Mouse (Mus musculus) kidney, embryonic 16.5 days (tissue): Measurements from ENCODE around the gene Ppard. TPM values are rescaled to one million over a fixed set of nuclear protein-coding genes. Genes with fewer than 3 reads are reported as not detected.
A peak's percentile ranks its signal among the peaks of the same experiment; 100 is the strongest.
"Not testable (repeated sequence)": the region's sequence is repeated elsewhere in the genome, so short reads cannot be mapped to it uniquely, and the experiment has no call there.

Source experiments
- ATAC-seq: fragments of 200-750 bp; cut with Nextera tagmentation; 2 replicates; pipeline ENCODE4 v1.8.0; 2017; ENCODE audit warnings: moderate TSS enrichment; ENCODE audit not compliant: low FRiP score, low TSS enrichment
- H3K27ac ChIP-seq: fragments of 300-500 bp; sonication (generic); 2 replicates; pipeline ENCODE4 v1.5.1; 2014; ENCODE audit warnings: low read length
- H3K27me3 ChIP-seq: fragments of 300-500 bp; sonication (generic); 2 replicates; pipeline ENCODE4 v1.6.1; 2014; ENCODE audit warnings: low read length, control low read depth, mixed read lengths; ENCODE audit not compliant: insufficient read depth
- H3K36me3 ChIP-seq: fragments of 300-500 bp; sonication (generic); 2 replicates; pipeline ENCODE4 v1.6.1; 2014; ENCODE audit warnings: low read length, control low read depth, mixed read lengths; ENCODE audit not compliant: insufficient read depth
- H3K4me1 ChIP-seq: fragments of 300-500 bp; sonication (generic); 2 replicates; pipeline ENCODE4 v1.6.1; 2014; ENCODE audit warnings: low read length, control low read depth, mixed read lengths; ENCODE audit not compliant: insufficient read depth
- H3K4me2 ChIP-seq: fragments of 300-500 bp; sonication (generic); replicated peaks from 2 replicates; pipeline ENCODE4 v1.6.1; 2014; ENCODE audit warnings: low read depth, low read length
- H3K4me3 ChIP-seq: fragments of 300-500 bp; sonication (generic); 2 replicates; pipeline ENCODE4 v1.5.1; 2014; ENCODE audit warnings: mild to moderate bottlenecking, low read length
- H3K9ac ChIP-seq: fragments of 300-500 bp; sonication (generic); replicated peaks from 2 replicates; pipeline ENCODE4 v1.6.1; 2014; ENCODE audit warnings: low read length
- H3K9me3 ChIP-seq: fragments of 300-500 bp; sonication (generic); 2 replicates; pipeline ENCODE4 v1.6.1; 2016; ENCODE audit warnings: low read length, control low read depth
- WGBS: fragments of 180-500 bp; shearing (Covaris S2); extraction: QIAGEN DNeasy Blood & Tissue Kit; methylation state at CpG from one replicate; pipeline ENCODE4 v1.1.7; 2014; 5-methylcytosine and 5-hydroxymethylcytosine counted together
- polyA plus RNA-seq: library from polyadenylated mRNA; unstranded; fragments of >200 nt; fragmentation: Nextera tagmentation; extraction: Ambion mirVana; gene quantifications from 2 replicates; pipeline ENCODE4 v1.2.1, GENCODE M21; 2015

The Ppard gene
- polyA plus RNA-seq, 1 experiment from 2014 or later: 2.2 TPM

- Histone ChIP-seq H3K27ac (peak overlapping the region; percentile 97), H3K4me3 (no peak overlapping the region), H3K4me2 (no peak overlapping the region), H3K4me1 (peaks cover 38% of the 10 kb centered on the region), H3K9ac (peak overlapping the region; percentile 100), H3K27me3 (no peaks in the 10 kb centered on the region), H3K36me3 (peaks cover 42% of the 10 kb centered on the region), H3K9me3 (no peaks in the 10 kb centered on the region)
- WGBS: 68% methylated on average over 3 of the region's 3 CpGs
- no peak for ATAC-seq
Measured at GRCm38 (mm10) chr17:28326951-28327350, 94.5 kb downstream of the Ppard start.

GRCm38 (mm10) chr17:28327673-28328325 lies 95.3 kb downstream of the Ppard start:
- no peaks in the 10 kb centered on the region for H3K9me3 ChIP-seq
- peak overlapping the region; percentile 98 for H3K4me2 ChIP-seq
- peaks cover 46% of the 10 kb centered on the region for H3K4me1 ChIP-seq
- WGBS: 3% methylated on average over 22 of the region's 22 CpGs
- peak overlapping the region; percentile 98 for H3K4me3 ChIP-seq
- H3K27me3 ChIP-seq: no peaks in the 10 kb centered on the region
- peak overlapping the region; percentile 100 for H3K9ac ChIP-seq
- peak overlapping the region; percentile 97 for H3K27ac ChIP-seq
- peak; percentile 52 for ATAC-seq
- peaks cover 47% of the 10 kb centered on the region for H3K36me3 ChIP-seq

GRCm38 (mm10) chr17:28328366-28328928 lies 95.9 kb downstream of the Ppard start, which contains the start of gene Rpl10a:
TSS of gene Rpl10a (plus strand) at chr17:28328471.
- Histone ChIP-seq H3K27ac (peak within 1 kb of the TSS; percentile 97), H3K9me3 (no peaks in the 10 kb centered on the region), H3K4me3 (peak within 1 kb of the TSS; percentile 98), H3K9ac (peak within 1 kb of the TSS; percentile 100), H3K4me2 (peak within 1 kb of the TSS; percentile 98), H3K27me3 (no peaks in the 10 kb centered on the region), H3K36me3 (peaks cover 48% of the 10 kb centered on the region), H3K4me1 (peaks cover 52% of the 10 kb centered on the region)
- ATAC-seq: peak; percentile 84
- under 1% methylated on average over 67 of the region's 67 CpGs for WGBS

- Histone ChIP-seq H3K9me3 (no peaks in the 10 kb centered on the region), H3K36me3 (peaks cover 45% of the 10 kb centered on the region), H3K9ac (peak overlapping the region; percentile 100), H3K4me2 (peak overlapping the region; percentile 98), H3K27me3 (no peaks in the 10 kb centered on the region), H3K27ac (peak overlapping the region; percentile 97), H3K4me3 (peak overlapping the region; percentile 98), H3K4me1 (peaks cover 57% of the 10 kb centered on the region)
- 0% methylated on average over 25 of the region's 25 CpGs for WGBS
- no peak for ATAC-seq
Measured at GRCm38 (mm10) chr17:28328946-28329345, 96.4 kb downstream of the Ppard start.

GRCm38 (mm10) chr17:28329503-28330231 lies 97.2 kb downstream of the Ppard start:
- H3K9me3 ChIP-seq: no peaks in the 10 kb centered on the region
- H3K4me2 ChIP-seq: peak overlapping the region; percentile 98
- peak overlapping the region; percentile 100 for H3K9ac ChIP-seq
- under 1% methylated on average over 4 of the region's 4 CpGs for WGBS
- ATAC-seq: no peak
- H3K4me1 ChIP-seq: peaks cover 63% of the 10 kb centered on the region
- H3K27ac ChIP-seq: peak overlapping the region; percentile 97
- H3K27me3 ChIP-seq: no peaks in the 10 kb centered on the region
- peaks cover 38% of the 10 kb centered on the region for H3K36me3 ChIP-seq
- H3K4me3 ChIP-seq: peak overlapping the region; percentile 98

GRCm38 (mm10) chr17:28330232-28330546 lies 97.7 kb downstream of the Ppard start:
- H3K4me3 ChIP-seq: peak overlapping the region; percentile 98
- H3K9me3 ChIP-seq: no peaks in the 10 kb centered on the region
- H3K4me1 ChIP-seq: peaks cover 63% of the 10 kb centered on the region
- 38% methylated on average over 2 of the region's 2 CpGs for WGBS
- H3K4me2 ChIP-seq: peak overlapping the region; percentile 98
- no peaks in the 10 kb centered on the region for H3K27me3 ChIP-seq
- ATAC-seq: no peak
- H3K27ac ChIP-seq: peak overlapping the region; percentile 97
- peak overlapping the region; percentile 100 for H3K9ac ChIP-seq
- peaks cover 39% of the 10 kb centered on the region for H3K36me3 ChIP-seq

- peaks cover 43% of the 10 kb centered on the region for H3K36me3 ChIP-seq
- H3K27me3 ChIP-seq, ATAC-seq, H3K9me3 ChIP-seq, H3K27ac ChIP-seq: not testable (repeated sequence)
- 53% methylated on average over 6 of the region's 8 CpGs for WGBS
- H3K4me2 ChIP-seq: peak overlapping the region; percentile 98
- H3K4me1 ChIP-seq: peaks cover 63% of the 10 kb centered on the region
- peak overlapping the region; percentile 48; the same call in 1 of the 2 replicates for H3K9ac ChIP-seq
- peak overlapping the region; percentile 98; the same call in 1 of the 2 replicates for H3K4me3 ChIP-seq
Measured at GRCm38 (mm10) chr17:28330590-28330989, 98.1 kb downstream of the Ppard start.

GRCm38 (mm10) chr17:28331241-28332112 lies 99.0 kb downstream of the Ppard start:
- no peak overlapping the region; the same call in 1 of the 2 replicates for H3K4me3 ChIP-seq
- no peak overlapping the region for H3K4me2 ChIP-seq
- H3K27ac ChIP-seq: peak overlapping the region; percentile 11
- WGBS: 30% methylated on average over 5 of the region's 7 CpGs
- ATAC-seq: no peak
- H3K9ac ChIP-seq: 0 out of 2 replicates have a peak overlapping the region, but pooled peaks have one; percentile 12
- H3K9me3 ChIP-seq: no peaks in the 10 kb centered on the region
- H3K27me3 ChIP-seq: no peaks in the 10 kb centered on the region
- peaks cover 42% of the 10 kb centered on the region for H3K36me3 ChIP-seq
- H3K4me1 ChIP-seq: peaks cover 63% of the 10 kb centered on the region
